In the genomic region with DNA sequence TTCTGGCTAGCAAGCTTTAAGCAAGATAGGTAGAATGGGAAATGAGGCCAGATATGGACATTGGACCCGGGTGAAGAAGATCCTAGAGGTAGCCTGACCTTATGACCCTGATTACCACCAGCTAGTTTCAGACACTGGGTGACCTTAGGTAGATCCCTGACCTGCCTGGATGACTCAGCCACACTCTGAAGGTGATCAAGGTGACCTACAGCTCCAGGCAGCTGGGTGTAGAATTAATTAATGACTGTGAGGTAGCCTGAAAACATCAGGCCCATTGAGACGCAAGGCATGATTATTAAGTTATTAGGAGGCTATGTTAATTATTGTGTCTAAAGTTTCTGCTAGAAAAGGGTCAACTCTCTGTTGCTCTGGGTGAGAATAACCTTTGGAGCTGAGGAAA, we compare ENCODE assay signal across 25 mouse cellular contexts.
DNase-seq lines count a peak whose midpoint lies in the region; ATAC-seq and TF ChIP-seq lines count a peak whose summit lies in the region.
"Had no signal": no experiment of that assay in that cellular context is flagged by ENCODE, and none has a peak within 500 bp of the region (broad histone marks: within the 10 kb centered on the region; RNA-seq: fewer than 3 reads in every experiment).

No protein-coding gene starts in this region.

- no peak overlapping the region for H3K27ac ChIP-seq in kidney, embryonic 16.5 days (ENCODE audit: low read length)
- no peak overlapping the region for H3K27ac ChIP-seq in kidney, adult 2 months (ENCODE audit: insufficient read depth, low read depth, low read length)
- no peak overlapping the region for H3K27ac ChIP-seq in kidney, embryonic 14.5 days (ENCODE audit: low read depth, low read length)
- H3K27ac ChIP-seq: embryonic facial prominence, embryonic 10.5 days; embryonic facial prominence, embryonic 12.5 days; forebrain, embryonic 13.5 days had no signal

- no peaks in the 10 kb centered on the region for H3K4me1 ChIP-seq in kidney, embryonic 16.5 days (ENCODE audit: insufficient read depth, low read length)
- H3K4me1 ChIP-seq in kidney, adult 2 months (ENCODE audit: control insufficient read depth, insufficient read depth, low read length), result no peaks in the 10 kb centered on the region; the same call in 1 of the 2 replicates
- no peaks in the 10 kb centered on the region for H3K4me1 ChIP-seq in kidney, embryonic 14.5 days (ENCODE audit: control insufficient read depth, insufficient read depth, low read length)
- H3K4me1 ChIP-seq: embryonic facial prominence, embryonic 10.5 days; embryonic facial prominence, embryonic 12.5 days; forebrain, embryonic 13.5 days had no signal

- DNase-seq in kidney, adult 11 months, result peak; percentile 43
- peak; percentile 55 for DNase-seq in kidney, adult 2 months
- peak; percentile 13 for DNase-seq in kidney, postnatal 14 days
- DNase-seq in kidney, postnatal 10 days, result no peak
- peak; percentile 15 to 35 for DNase-seq in kidney, postnatal 36 days
- DNase-seq in gastrocnemius, adult 8-10 months (ENCODE audit: low spot score in 2 of 2), result no peak
- DNase-seq: adrenal gland, adult 8-10 months; adrenal gland, postnatal 14 days; adrenal gland, postnatal 36 days; B cell, adult 2 months; cerebellum, adult 11-12 months; cerebellum, adult 2 months; cerebellum, adult 9-10 months; cerebellum, postnatal 10 days; cerebellum, postnatal 25 days had no signal

- H3K27me3 ChIP-seq in kidney, embryonic 16.5 days (ENCODE audit: insufficient read depth, low read length), result no peaks in the 10 kb centered on the region
- H3K27me3 ChIP-seq in kidney, adult 2 months (replicated peaks; ENCODE audit: control insufficient read depth, insufficient read depth, low read length), result no peaks in the 10 kb centered on the region
- no peaks in the 10 kb centered on the region for H3K27me3 ChIP-seq in kidney, embryonic 14.5 days (ENCODE audit: control insufficient read depth, insufficient read depth, low read length)
- H3K27me3 ChIP-seq: CH12.LX; embryonic facial prominence, embryonic 12.5 days; forebrain, embryonic 13.5 days; Patski had no signal

- peaks cover 3% of the 10 kb centered on the region; the same call in 1 of the 2 replicates for H3K9me3 ChIP-seq in kidney, embryonic 16.5 days (ENCODE audit: low read length)
- no peaks in the 10 kb centered on the region; the same call in 1 of the 2 replicates for H3K9me3 ChIP-seq in kidney, embryonic 14.5 days (ENCODE audit: control insufficient read depth, low read length)
- H3K9me3 ChIP-seq: embryonic facial prominence, embryonic 10.5 days; embryonic facial prominence, embryonic 12.5 days; forebrain, embryonic 13.5 days; G1E had no signal

- H3K9ac ChIP-seq in kidney, embryonic 16.5 days (replicated peaks; ENCODE audit: low read length), result no peak overlapping the region
- no peak overlapping the region for H3K9ac ChIP-seq in kidney, embryonic 14.5 days (ENCODE audit: low read depth, low read length)
- H3K9ac ChIP-seq: embryonic facial prominence, embryonic 12.5 days; forebrain, embryonic 13.5 days had no signal

- no peak overlapping the region for H3K4me2 ChIP-seq in kidney, embryonic 16.5 days (replicated peaks; ENCODE audit: low read depth, low read length)
- H3K4me2 ChIP-seq in kidney, embryonic 14.5 days (replicated peaks; ENCODE audit: low read depth, low read length), result no peak overlapping the region
- H3K4me2 ChIP-seq: embryonic facial prominence, embryonic 12.5 days; forebrain, embryonic 13.5 days had no signal

- TF ChIP-seq POLR2A in kidney, adult 2 months (IDR thresholded peaks at IDR 0.05; ENCODE audit: low read depth, low read length), result no peak

- no peaks in the 10 kb centered on the region for H3K36me3 ChIP-seq in kidney, embryonic 16.5 days (ENCODE audit: insufficient read depth, low read length)
- no peaks in the 10 kb centered on the region for H3K36me3 ChIP-seq in kidney, adult 2 months (ENCODE audit: control insufficient read depth, insufficient read depth, low read length)
- H3K36me3 ChIP-seq in kidney, embryonic 14.5 days (ENCODE audit: control insufficient read depth, insufficient read depth, low read length), result no peaks in the 10 kb centered on the region
- H3K36me3 ChIP-seq: embryonic facial prominence, embryonic 10.5 days; embryonic facial prominence, embryonic 12.5 days; G1E had no signal

- ATAC-seq in kidney, embryonic 16.5 days (ENCODE audit: low FRiP score, low TSS enrichment), result no peak
- no peak for ATAC-seq in kidney, embryonic 14.5 days (ENCODE audit: low FRiP score, low TSS enrichment)
- ATAC-seq: activated CD4-positive, CD25-positive, alpha-beta regulatory T cell, adult 4 months; CD4-positive, CD25-positive, alpha-beta regulatory T cell, adult 4 months; forebrain, embryonic 13.5 days; Patski had no signal

- H3K4me3 ChIP-seq in kidney, embryonic 16.5 days (ENCODE audit: low read length), result no peak overlapping the region
- no peak overlapping the region for H3K4me3 ChIP-seq in kidney, adult 2 months (ENCODE audit: insufficient read depth, low read depth, low read length)
- no peak overlapping the region for H3K4me3 ChIP-seq in kidney, embryonic 14.5 days (ENCODE audit: low read length)
- H3K4me3 ChIP-seq: embryonic facial prominence, embryonic 10.5 days; embryonic facial prominence, embryonic 12.5 days; forebrain, embryonic 13.5 days had no signal

- WGBS in kidney, embryonic 16.5 days, result 77% methylated on average over 2 of the region's 2 CpGs
- 61% methylated on average over 2 of the region's 2 CpGs for WGBS in kidney, adult 2 months
- WGBS in kidney, embryonic 14.5 days, result 81% methylated on average over 2 of the region's 2 CpGs

- no peak for TF ChIP-seq CTCF in kidney, adult 2 months (conservative IDR thresholded peaks at IDR 0.05; ENCODE audit: insufficient read depth, insufficient read length, low read depth, low read length)

Comparison
In these comparisons a context has a peak if more than half of its experiments do, and no peak if none do; other contexts are left out.
1. DNase-seq: peak in kidney, adult 11 months (single experiment), kidney, adult 2 months (single experiment), kidney, postnatal 14 days (single experiment) and kidney, postnatal 36 days (2 of 2); none in kidney, postnatal 10 days (single experiment) and gastrocnemius, adult 8-10 months (0 of 2).